Mouse (Mus musculus) B cell, adult 2 months (primary cell): ENCODE measurements around the gene Bcas2.

ENCODE experiments used
- DNase-seq, 2 experiments: peaks; one replicate each; pipeline ENCODE4 v3.0.0; 2022

Gene Bcas2

GRCm38 (mm10) chr3:103171505-103172267 is at the start of gene Bcas2:
Gene Bcas2 (plus strand): TSS chr3:103171655.
- DNase-seq, result peak; percentile 98

DNA sequence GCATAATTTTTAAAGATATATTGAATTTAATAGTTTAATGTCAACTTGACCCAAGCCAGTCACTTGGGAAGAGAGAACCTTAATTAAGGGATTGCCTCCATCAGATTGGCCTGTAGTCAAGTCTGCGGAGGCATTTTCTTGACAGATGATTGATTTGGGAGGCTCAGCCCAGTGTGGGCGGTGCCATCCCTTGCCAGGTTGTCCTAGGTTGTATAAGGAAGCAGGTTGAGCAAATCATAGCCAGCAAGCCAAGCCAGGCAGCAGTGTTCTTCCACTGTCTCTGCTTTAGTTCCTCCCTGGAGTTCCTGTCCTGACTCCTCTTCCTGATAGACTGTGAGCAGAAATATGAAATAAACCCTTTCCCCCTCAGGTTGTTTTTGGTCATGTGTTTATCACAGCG is 47.8 kb upstream of the Bcas2 start:
- no peak for DNase-seq

DNA sequence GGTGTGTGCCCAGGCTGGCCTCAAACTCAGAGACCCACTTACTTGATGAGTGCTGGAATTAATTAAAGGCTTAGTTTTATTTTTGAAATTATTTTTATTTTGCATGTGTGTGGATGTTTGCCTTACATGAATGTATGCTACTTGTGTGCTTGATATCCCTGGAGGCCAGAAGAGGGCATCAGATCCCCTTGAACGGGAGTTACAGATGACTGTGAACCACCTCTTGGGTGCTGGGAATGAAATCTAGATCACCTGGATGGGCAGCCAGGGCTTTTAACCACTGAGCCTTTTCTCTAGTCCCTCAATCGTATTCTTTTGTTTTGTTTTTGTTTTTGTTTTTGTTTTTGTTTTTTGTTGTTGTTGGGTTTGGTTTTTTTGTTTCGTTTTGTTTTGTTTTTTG is 45.3 kb upstream of the Bcas2 start:
- no peak for DNase-seq

DNA sequence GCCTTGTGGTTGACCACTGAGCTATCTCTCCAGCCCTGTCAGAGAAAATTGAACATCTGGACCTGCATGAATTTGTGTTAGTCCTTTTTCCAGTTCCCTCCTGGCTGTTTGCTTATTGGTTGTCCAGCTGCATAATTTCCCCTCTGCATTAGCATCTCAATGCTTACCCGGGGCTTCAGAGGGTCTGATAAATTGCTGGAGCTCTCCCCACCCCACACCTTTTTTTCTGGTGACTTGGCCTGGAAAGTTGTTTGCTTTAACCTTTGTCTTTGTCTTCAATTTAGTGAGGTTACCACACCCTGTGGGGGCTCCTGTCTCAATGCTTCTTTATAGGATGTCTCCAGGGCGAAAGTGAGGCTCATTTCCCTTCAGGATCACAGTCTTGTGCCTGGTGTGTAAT is 44.3 kb upstream of the Bcas2 start:
- no peak for DNase-seq

GRCm38 (mm10) chr3:103127721-103128120 is 43.7 kb upstream of the Bcas2 start:
- no peak for DNase-seq

DNA sequence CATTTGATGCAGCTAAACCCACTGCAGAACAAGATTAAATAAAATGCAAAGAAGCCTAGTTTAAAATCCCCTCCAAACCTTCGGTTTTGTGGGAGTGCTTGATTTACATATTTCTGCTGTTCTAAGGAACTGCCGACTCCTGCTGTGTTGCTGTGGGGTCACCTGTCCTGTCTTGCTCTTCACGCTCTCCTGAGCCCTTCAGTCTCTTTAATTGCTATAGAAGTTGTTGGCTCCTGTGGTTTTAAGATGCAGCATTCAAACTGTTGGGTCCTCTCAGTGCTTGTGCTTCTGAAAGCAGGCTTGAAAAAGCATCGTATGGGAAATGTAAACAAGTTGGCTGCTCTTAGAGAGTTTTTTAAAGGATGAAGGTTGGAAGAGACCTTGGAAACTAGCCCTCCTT is 43.2 kb upstream of the Bcas2 start:
- no peak for DNase-seq

- no peak for DNase-seq
Measured at GRCm38 (mm10) chr3:103129367-103130159, 41.9 kb upstream of the Bcas2 start.

GRCm38 (mm10) chr3:103130236-103130751 is 41.2 kb upstream of the Bcas2 start:
- peak; percentile 2 to 11 for DNase-seq

- DNase-seq, result no peak
Measured at GRCm38 (mm10) chr3:103133098-103133497, 38.4 kb upstream of the Bcas2 start.

DNA sequence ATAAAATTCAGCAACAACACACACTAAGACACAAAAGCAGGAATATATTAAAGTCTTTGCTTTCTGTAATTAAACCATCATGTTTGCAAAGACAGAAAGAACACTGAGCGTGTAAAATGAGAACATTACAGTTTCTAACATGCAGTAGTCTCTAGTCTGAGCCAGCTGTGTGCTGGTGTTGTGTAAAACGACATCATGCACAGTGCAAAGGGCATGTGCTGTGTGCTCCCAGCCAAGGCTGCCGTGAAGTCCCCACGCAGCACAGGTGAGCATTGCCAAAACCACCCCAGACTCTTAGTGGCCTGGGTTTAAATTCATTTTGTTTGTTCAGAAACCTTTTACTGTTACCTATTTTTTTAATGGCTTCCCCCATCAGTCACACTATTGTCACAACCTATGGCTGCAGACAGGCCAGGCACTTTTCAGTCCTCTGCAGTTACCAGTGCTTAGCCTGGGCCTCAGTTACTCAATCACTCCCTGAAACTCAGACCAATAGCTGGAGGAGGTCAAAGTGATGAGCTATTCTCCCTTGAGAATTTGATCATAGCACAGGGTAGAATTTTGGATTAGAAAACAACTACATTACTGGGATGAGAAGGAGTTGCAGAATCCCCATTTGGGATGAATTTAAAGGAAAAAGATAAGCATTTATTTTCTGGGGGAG is 34.9 kb upstream of the Bcas2 start:
- DNase-seq, result no peak

DNA sequence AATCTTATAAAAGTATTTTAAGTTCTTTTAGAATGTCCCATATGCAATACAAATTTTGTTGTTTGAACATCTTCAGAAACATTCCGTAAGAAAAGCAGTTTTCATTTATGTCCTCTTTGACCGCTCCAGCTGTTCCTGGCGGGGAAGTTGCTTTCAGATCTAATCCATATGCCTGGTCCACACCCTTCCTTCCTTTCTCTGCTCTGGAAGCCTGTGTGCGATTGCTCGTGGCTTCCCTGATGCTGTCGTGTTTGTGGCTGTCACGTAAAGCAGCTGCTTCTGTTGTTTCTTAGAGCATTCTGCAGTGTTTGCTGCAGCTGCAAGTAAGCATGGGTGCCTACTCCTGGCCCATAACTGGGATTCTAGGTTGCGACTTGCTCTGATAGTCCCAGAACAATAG is 32.4 kb upstream of the Bcas2 start:
- DNase-seq, result no peak

- peak; percentile 6 to 21 for DNase-seq
Measured at GRCm38 (mm10) chr3:103140095-103140838, 31.2 kb upstream of the Bcas2 start.

DNA sequence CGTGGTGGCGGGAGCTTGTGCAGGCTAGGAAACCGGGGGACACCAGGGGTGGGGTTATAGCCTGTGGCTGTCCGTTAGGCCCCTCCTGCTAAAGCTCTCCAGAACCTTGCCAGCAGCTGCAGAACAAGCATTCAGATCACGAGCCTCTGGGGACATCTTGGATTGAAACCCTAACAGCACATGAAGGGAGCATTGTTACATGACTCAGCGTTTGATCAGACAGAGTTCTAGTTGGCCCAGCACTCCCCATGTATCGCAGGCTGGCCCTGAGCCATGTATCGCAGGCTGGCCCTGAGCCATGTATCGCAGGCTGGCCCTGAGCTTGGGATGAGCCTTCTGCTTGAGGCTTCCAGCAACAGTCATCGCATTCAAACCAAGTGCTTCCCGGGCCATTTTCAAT is 30.2 kb upstream of the Bcas2 start:
- DNase-seq, result no peak

GRCm38 (mm10) chr3:103142366-103142765 is 29.1 kb upstream of the Bcas2 start:
- no peak for DNase-seq

DNA sequence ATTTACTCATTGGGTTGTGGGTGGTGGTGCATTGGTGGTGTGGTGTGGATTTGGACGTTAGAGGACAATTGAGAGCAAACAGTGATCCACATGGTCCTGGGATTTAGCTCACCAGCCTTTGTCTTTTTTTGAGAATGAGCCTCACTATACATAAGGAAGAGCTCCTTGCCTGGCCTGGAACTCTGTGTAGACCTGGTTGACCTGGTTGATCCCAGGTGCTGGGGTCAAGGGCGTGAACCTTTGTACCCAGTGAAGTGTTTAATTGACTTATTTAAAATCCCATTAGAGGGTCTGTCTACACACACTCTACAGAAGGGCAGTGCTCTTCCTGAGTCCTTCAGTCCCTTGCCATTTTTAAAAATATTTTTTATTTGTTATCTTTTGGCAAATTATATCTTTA is 26.1 kb upstream of the Bcas2 start:
- DNase-seq, result no peak

GRCm38 (mm10) chr3:103145791-103146190 is 25.7 kb upstream of the Bcas2 start:
- no peak for DNase-seq

- no peak for DNase-seq
Measured at GRCm38 (mm10) chr3:103146330-103147166, 24.9 kb upstream of the Bcas2 start.

GRCm38 (mm10) chr3:103147775-103148174 is 23.7 kb upstream of the Bcas2 start:
- no peak for DNase-seq

GRCm38 (mm10) chr3:103148941-103149340 is 22.5 kb upstream of the Bcas2 start:
- DNase-seq, result no peak

GRCm38 (mm10) chr3:103153761-103154160 is 17.7 kb upstream of the Bcas2 start:
- DNase-seq, result no peak

GRCm38 (mm10) chr3:103159232-103159900 is 12.1 kb upstream of the Bcas2 start:
- no peak for DNase-seq
